Mouse (Mus musculus): Measurements from ENCODE around the gene Gm20388. TPM values are rescaled to one million over a fixed set of nuclear protein-coding genes. Genes with fewer than 3 reads are reported as not detected.

The Gm20388 gene
- polyA plus RNA-seq, 1 experiment from 2014 or later: not detected

- no peaks in the 10 kb centered on the region for H3K9me3 ChIP-seq (ENCODE audit: control insufficient read depth, low read length)
- no peak overlapping the region for H3K27ac ChIP-seq (ENCODE audit: low read depth, low read length)
- ATAC-seq (ENCODE audit: low FRiP score, low TSS enrichment): no peak
- 0 out of 2 replicates have a peak, but pooled peaks cover 5% of the 10 kb centered on the region for H3K4me1 ChIP-seq (ENCODE audit: control insufficient read depth, insufficient read depth, low read length)
- no peaks in the 10 kb centered on the region for H3K36me3 ChIP-seq (ENCODE audit: control insufficient read depth, insufficient read depth, low read length)
- H3K4me2 ChIP-seq (replicated peaks; ENCODE audit: low read depth, low read length): no peak overlapping the region
- H3K4me3 ChIP-seq (ENCODE audit: low read length): no peak overlapping the region
- 91% methylated on average over 14 of the region's 14 CpGs for WGBS
- no peak overlapping the region for H3K9ac ChIP-seq (ENCODE audit: low read depth, low read length)
- H3K27me3 ChIP-seq (ENCODE audit: control insufficient read depth, insufficient read depth, low read length): no peaks in the 10 kb centered on the region; the same call in 1 of the 2 replicates
Measured at GRCm38 (mm10) chr8:121932668-121933520, 2022.3 kb downstream of the Gm20388 start.

GRCm38 (mm10) chr8:121934506-121934905 is 2023.9 kb downstream of the Gm20388 start:
- no peak overlapping the region for H3K27ac ChIP-seq (ENCODE audit: low read depth, low read length)
- H3K4me1 ChIP-seq (ENCODE audit: control insufficient read depth, insufficient read depth, low read length): 0 out of 2 replicates have a peak, but pooled peaks cover 5% of the 10 kb centered on the region
- H3K36me3 ChIP-seq (ENCODE audit: control insufficient read depth, insufficient read depth, low read length): no peaks in the 10 kb centered on the region
- 45% methylated on average over 4 of the region's 4 CpGs for WGBS
- no peak for ATAC-seq (ENCODE audit: low FRiP score, low TSS enrichment)
- no peak overlapping the region for H3K9ac ChIP-seq (ENCODE audit: low read depth, low read length)
- H3K27me3 ChIP-seq (ENCODE audit: control insufficient read depth, insufficient read depth, low read length): no peaks in the 10 kb centered on the region; the same call in 1 of the 2 replicates
- H3K4me3 ChIP-seq (ENCODE audit: low read length): no peak overlapping the region
- no peak overlapping the region for H3K4me2 ChIP-seq (replicated peaks; ENCODE audit: low read depth, low read length)
- no peaks in the 10 kb centered on the region for H3K9me3 ChIP-seq (ENCODE audit: control insufficient read depth, low read length)

- H3K27ac ChIP-seq (ENCODE audit: low read depth, low read length): no peak overlapping the region
- no peak overlapping the region for H3K9ac ChIP-seq (ENCODE audit: low read depth, low read length)
- 0 out of 2 replicates have a peak, but pooled peaks cover 5% of the 10 kb centered on the region for H3K4me1 ChIP-seq (ENCODE audit: control insufficient read depth, insufficient read depth, low read length)
- no peak for ATAC-seq (ENCODE audit: low FRiP score, low TSS enrichment)
- H3K27me3 ChIP-seq (ENCODE audit: control insufficient read depth, insufficient read depth, low read length): no peaks in the 10 kb centered on the region; the same call in 1 of the 2 replicates
- H3K4me2 ChIP-seq (replicated peaks; ENCODE audit: low read depth, low read length): no peak overlapping the region
- H3K9me3 ChIP-seq (ENCODE audit: control insufficient read depth, low read length): no peaks in the 10 kb centered on the region
- H3K4me3 ChIP-seq (ENCODE audit: low read length): no peak overlapping the region
- H3K36me3 ChIP-seq (ENCODE audit: control insufficient read depth, insufficient read depth, low read length): no peaks in the 10 kb centered on the region
Measured at GRCm38 (mm10) chr8:121934923-121935322, 2024.3 kb downstream of the Gm20388 start.

- no peak overlapping the region for H3K4me2 ChIP-seq (replicated peaks; ENCODE audit: low read depth, low read length)
- no peaks in the 10 kb centered on the region; the same call in 1 of the 2 replicates for H3K27me3 ChIP-seq (ENCODE audit: control insufficient read depth, insufficient read depth, low read length)
- no peak overlapping the region for H3K27ac ChIP-seq (ENCODE audit: low read depth, low read length)
- H3K4me1 ChIP-seq (ENCODE audit: control insufficient read depth, insufficient read depth, low read length): 0 out of 2 replicates have a peak, but pooled peaks cover 5% of the 10 kb centered on the region
- no peaks in the 10 kb centered on the region for H3K9me3 ChIP-seq (ENCODE audit: control insufficient read depth, low read length)
- no peak overlapping the region for H3K4me3 ChIP-seq (ENCODE audit: low read length)
- H3K9ac ChIP-seq (ENCODE audit: low read depth, low read length): no peak overlapping the region
- 60% methylated on average over 12 of the region's 12 CpGs for WGBS
- no peaks in the 10 kb centered on the region for H3K36me3 ChIP-seq (ENCODE audit: control insufficient read depth, insufficient read depth, low read length)
- no peak for ATAC-seq (ENCODE audit: low FRiP score, low TSS enrichment)
Measured at GRCm38 (mm10) chr8:121935341-121936294, 2025.0 kb downstream of the Gm20388 start.

GRCm38 (mm10) chr8:121936391-121936790 is 2025.8 kb downstream of the Gm20388 start:
- Histone ChIP-seq H3K36me3 (ENCODE audit: control insufficient read depth, insufficient read depth, low read length) (no peaks in the 10 kb centered on the region), H3K4me2 (replicated peaks; ENCODE audit: low read depth, low read length) (no peak overlapping the region), H3K27me3 (ENCODE audit: control insufficient read depth, insufficient read depth, low read length) (no peaks in the 10 kb centered on the region; the same call in 1 of the 2 replicates), H3K4me3 (ENCODE audit: low read length) (no peak overlapping the region), H3K9me3 (ENCODE audit: control insufficient read depth, low read length) (no peaks in the 10 kb centered on the region), H3K27ac (ENCODE audit: low read depth, low read length) (no peak overlapping the region), H3K4me1 (ENCODE audit: control insufficient read depth, insufficient read depth, low read length) (0 out of 2 replicates have a peak, but pooled peaks cover 5% of the 10 kb centered on the region), H3K9ac (ENCODE audit: low read depth, low read length) (no peak overlapping the region)
- no peak for ATAC-seq (ENCODE audit: low FRiP score, low TSS enrichment)
- 43% methylated on average over 14 of the region's 14 CpGs for WGBS

GRCm38 (mm10) chr8:121938732-121939131 is 2028.1 kb downstream of the Gm20388 start:
- Histone ChIP-seq H3K4me2 (replicated peaks; ENCODE audit: low read depth, low read length) (no peak overlapping the region), H3K9me3 (ENCODE audit: control insufficient read depth, low read length) (no peaks in the 10 kb centered on the region), H3K27ac (ENCODE audit: low read depth, low read length) (no peak overlapping the region), H3K4me1 (ENCODE audit: control insufficient read depth, insufficient read depth, low read length) (0 out of 2 replicates have a peak, but pooled peaks cover 5% of the 10 kb centered on the region), H3K9ac (ENCODE audit: low read depth, low read length) (no peak overlapping the region), H3K4me3 (ENCODE audit: low read length) (no peak overlapping the region), H3K36me3 (ENCODE audit: control insufficient read depth, insufficient read depth, low read length) (no peaks in the 10 kb centered on the region), H3K27me3 (ENCODE audit: control insufficient read depth, insufficient read depth, low read length) (no peaks in the 10 kb centered on the region; the same call in 1 of the 2 replicates)
- ATAC-seq (ENCODE audit: low FRiP score, low TSS enrichment): no peak
- WGBS: 82% methylated on average over 7 of the region's 7 CpGs

- no peak for ATAC-seq (ENCODE audit: low FRiP score, low TSS enrichment)
- Histone ChIP-seq H3K27me3 (ENCODE audit: control insufficient read depth, insufficient read depth, low read length) (no peaks in the 10 kb centered on the region), H3K4me1 (ENCODE audit: control insufficient read depth, insufficient read depth, low read length) (peaks cover 12% of the 10 kb centered on the region), H3K9ac (ENCODE audit: low read depth, low read length) (no peak overlapping the region), H3K4me3 (ENCODE audit: low read length) (no peak overlapping the region), H3K36me3 (ENCODE audit: control insufficient read depth, insufficient read depth, low read length) (no peaks in the 10 kb centered on the region), H3K27ac (ENCODE audit: low read depth, low read length) (no peak overlapping the region), H3K9me3 (ENCODE audit: control insufficient read depth, low read length) (no peaks in the 10 kb centered on the region), H3K4me2 (replicated peaks; ENCODE audit: low read depth, low read length) (no peak overlapping the region)
- WGBS: 24% methylated on average over 2 of the region's 2 CpGs
Measured at GRCm38 (mm10) chr8:121943057-121943540, 2032.5 kb downstream of the Gm20388 start.

- no peaks in the 10 kb centered on the region for H3K36me3 ChIP-seq (ENCODE audit: control insufficient read depth, insufficient read depth, low read length)
- no peak overlapping the region for H3K27ac ChIP-seq (ENCODE audit: low read depth, low read length)
- peaks cover 19% of the 10 kb centered on the region for H3K4me1 ChIP-seq (ENCODE audit: control insufficient read depth, insufficient read depth, low read length)
- no peak overlapping the region for H3K9ac ChIP-seq (ENCODE audit: low read depth, low read length)
- 79% methylated on average over 8 of the region's 8 CpGs for WGBS
- H3K4me2 ChIP-seq (replicated peaks; ENCODE audit: low read depth, low read length): no peak overlapping the region
- no peaks in the 10 kb centered on the region for H3K9me3 ChIP-seq (ENCODE audit: control insufficient read depth, low read length)
- no peak for ATAC-seq (ENCODE audit: low FRiP score, low TSS enrichment)
- no peaks in the 10 kb centered on the region for H3K27me3 ChIP-seq (ENCODE audit: control insufficient read depth, insufficient read depth, low read length)
- H3K4me3 ChIP-seq (ENCODE audit: low read length): no peak overlapping the region
Measured at GRCm38 (mm10) chr8:121943716-121944115, 2033.1 kb downstream of the Gm20388 start.
